Mouse (Mus musculus) bone marrow, adult 2 months (tissue): ENCODE data around the gene Slc11a2.

ENCODE experiments used
- CTCF ChIP-seq: fragments of 200-500 bp; IDR thresholded peaks from 2 replicates; pipeline ENCODE4 v1.5.1; 2011; ENCODE audit warnings: low read length, control low read depth; ENCODE audit not compliant: control insufficient read depth, insufficient read depth
- POLR2A ChIP-seq: fragments of 200-500 bp; IDR thresholded peaks from 2 replicates; pipeline ENCODE4 v1.6.1; 2011; ENCODE audit warnings: low read depth, mild to moderate bottlenecking, control low read depth, low read length, borderline replicate concordance; ENCODE audit not compliant: control insufficient read depth

DNA sequence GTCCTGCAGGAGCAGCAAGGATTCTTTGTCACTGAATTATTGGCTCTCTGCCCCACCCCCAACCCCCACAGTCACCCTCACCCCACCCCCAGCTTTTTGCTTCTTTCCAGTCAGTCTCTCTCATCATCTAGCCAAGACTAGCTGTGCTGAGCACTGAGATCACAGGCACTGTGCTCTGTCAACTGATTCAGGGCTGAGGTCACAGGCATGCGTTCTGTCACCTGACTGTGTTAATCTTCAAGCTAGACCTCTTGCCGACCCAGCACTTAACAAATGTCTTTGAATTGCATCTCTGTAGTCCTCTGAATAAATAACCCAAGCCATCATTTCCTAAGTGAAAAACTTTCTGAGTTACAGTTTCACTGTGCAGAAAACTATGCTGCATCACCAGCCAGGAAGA lies 75.4 kb downstream of the Slc11a2 start:
- TF ChIP-seq CTCF: no peak
- TF ChIP-seq POLR2A: no peak
